Mouse (Mus musculus) thymus, postnatal 25 days (tissue): ENCODE data around the gene Defa32.
"Not testable (repeated sequence)": the region's sequence is repeated elsewhere in the genome, so short reads cannot be mapped to it uniquely, and the experiment has no call there.

Source experiments
- DNase-seq: peaks from one replicate; pipeline ENCODE4 v3.0.0; 2022

The Defa32 gene

GRCm38 (mm10) chr8:21528732-21529131 lies at the start of gene Defa32:
Gene Defa32 (plus strand): TSS chr8:21529032.
- DNase-seq, result not testable (repeated sequence)

- DNase-seq, result not testable (repeated sequence)
These were observed 19.9 kb upstream of the Defa32 start, which contains the start of gene Defa20 for GRCm38 (mm10) chr8:21508958-21509357. Gene Defa20 (plus strand): TSS chr8:21509258.

- not testable (repeated sequence) for DNase-seq
These were observed 36.3 kb downstream of the Defa32 start, which contains the start of gene Defa37 for GRCm38 (mm10) chr8:21565086-21565485. Gene Defa37 (plus strand): TSS chr8:21565386.
